Mouse (Mus musculus) embryonic fibroblast, embryonic 13.5 days (primary cell): ENCODE measurements around the gene Proser2.

Experiments used
- CTCF ChIP-seq: IDR thresholded peaks from 2 replicates; pipeline ENCODE4 v1.5.1; 2011; ENCODE audit warnings: mild to moderate bottlenecking, control low read depth, low read length, moderate library complexity, borderline replicate concordance; ENCODE audit not compliant: insufficient read depth
- POLR2A ChIP-seq: IDR thresholded peaks from 2 replicates; pipeline ENCODE4 v1.6.1; 2011; ENCODE audit warnings: low read depth, mild to moderate bottlenecking, control low read depth, low read length, moderate library complexity

DNA sequence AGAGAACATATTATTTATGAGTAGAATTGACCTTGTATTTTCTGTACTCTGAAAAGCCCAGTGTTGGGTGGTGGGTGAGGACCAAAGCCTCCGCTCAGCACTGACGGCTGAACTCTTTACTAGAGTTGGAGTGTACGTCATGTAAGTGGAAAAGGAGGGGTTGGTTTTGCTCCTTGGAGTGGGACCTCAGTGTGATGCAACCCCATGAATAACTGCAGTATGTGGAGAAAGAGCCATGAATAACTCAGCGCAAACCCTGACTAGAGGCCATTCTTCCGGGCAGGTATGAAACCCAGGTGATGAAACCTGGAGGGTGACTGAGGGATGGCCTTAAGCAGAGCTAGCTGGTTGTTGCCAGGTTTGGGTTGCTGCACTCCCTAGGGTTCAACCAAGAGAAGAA lies 19.8 kb upstream of the Proser2 start:
- TF ChIP-seq POLR2A, result no peak
- TF ChIP-seq CTCF, result no peak
